In genomic region chr1:151079614-151080360, GRCm38 (mm10) we compare ENCODE assay signal across 9 mouse cellular contexts.
DNase-seq lines count a peak whose midpoint lies in the region; ATAC-seq and TF ChIP-seq lines count a peak whose summit lies in the region.
"Had no signal": no experiment of that assay in that cellular context is flagged by ENCODE, and none has a peak within 500 bp of the region (broad histone marks: within the 10 kb centered on the region; RNA-seq: fewer than 3 reads in every experiment).

No protein-coding gene starts in this region.

- no peaks in the 10 kb centered on the region for H3K9me3 ChIP-seq in forebrain, embryonic 10.5 days
- no peaks in the 10 kb centered on the region for H3K9me3 ChIP-seq in forebrain, embryonic 15.5 days
- no peaks in the 10 kb centered on the region for H3K9me3 ChIP-seq in liver, embryonic 14.5 days (ENCODE audit: control insufficient read depth, low read length)
- H3K9me3 ChIP-seq: lung, embryonic 15.5 days had no signal

- no peak for DNase-seq in forebrain, embryonic 10.5 days (ENCODE audit: extremely low spot score, low spot score)
- peak; percentile 33 for DNase-seq in kidney, adult 18-20 months
- no peak for DNase-seq in kidney, adult 11 months
- peak; percentile 51 for DNase-seq in brain, adult 2 months (ENCODE audit: low read depth, low spot score)
- peak; percentile 78 to 81 (median 80) for DNase-seq in liver, embryonic 14.5 days (ENCODE audit: low read depth in 3 of 3, low spot score in 3 of 3)
- DNase-seq in layer of hippocampus, adult 18-20 months (ENCODE audit: low spot score in 2 of 2) = no peak
- DNase-seq in left cerebral cortex, adult 18-20 months (ENCODE audit: low spot score in 2 of 2) = no peak

- H3K4me1 ChIP-seq in forebrain, embryonic 10.5 days = 0 out of 2 replicates have a peak, but pooled peaks cover 8% of the 10 kb centered on the region
- peaks cover 4% of the 10 kb centered on the region; the same call in 1 of the 2 replicates for H3K4me1 ChIP-seq in forebrain, embryonic 15.5 days
- H3K4me1 ChIP-seq in liver, embryonic 14.5 days (replicated peaks; ENCODE audit: control insufficient read depth in 2 of 2, insufficient read depth in 2 of 2, low read length in 1 of 2) = peaks cover 28 to 30% of the 10 kb centered on the region in 2 experiments

- H3K4me2 ChIP-seq in forebrain, embryonic 15.5 days (replicated peaks) = no peak overlapping the region
- peak overlapping the region; percentile 86 for H3K4me2 ChIP-seq in liver, embryonic 14.5 days (ENCODE audit: low read depth)
- H3K4me2 ChIP-seq: lung, embryonic 15.5 days had no signal

- no peak overlapping the region for H3K4me3 ChIP-seq in forebrain, embryonic 10.5 days
- H3K4me3 ChIP-seq in forebrain, embryonic 15.5 days = no peak overlapping the region
- peak overlapping the region; percentile 31 to 36; a peak in 3 of 4 replicates for H3K4me3 ChIP-seq in liver, embryonic 14.5 days (ENCODE audit: insufficient read depth in 1 of 2, low read depth in 2 of 2, low read length in 2 of 2)
- H3K4me3 ChIP-seq: lung, embryonic 15.5 days had no signal

- H3K9ac ChIP-seq in forebrain, embryonic 15.5 days (replicated peaks) = no peak overlapping the region
- peak overlapping the region; percentile 77 for H3K9ac ChIP-seq in liver, embryonic 14.5 days (replicated peaks)
- H3K9ac ChIP-seq: lung, embryonic 15.5 days had no signal

- 83% methylated on average over 15 of the region's 15 CpGs for WGBS in forebrain, embryonic 10.5 days
- WGBS in forebrain, embryonic 15.5 days = 82% methylated on average over 15 of the region's 15 CpGs
- 26% methylated on average over 15 of the region's 15 CpGs for WGBS in liver, embryonic 14.5 days (ENCODE audit: insufficient replicate concordance)

- H3K36me3 ChIP-seq in forebrain, embryonic 10.5 days (replicated peaks) = no peaks in the 10 kb centered on the region
- H3K36me3 ChIP-seq in forebrain, embryonic 15.5 days = no peaks in the 10 kb centered on the region
- no peaks in the 10 kb centered on the region for H3K36me3 ChIP-seq in liver, embryonic 14.5 days (replicated peaks; ENCODE audit: control insufficient read depth, insufficient read depth, low read depth)
- H3K36me3 ChIP-seq: lung, embryonic 15.5 days had no signal

- H3K27ac ChIP-seq in forebrain, embryonic 10.5 days = peak overlapping the region; percentile 37; the same call in 1 of the 2 replicates
- no peak overlapping the region for H3K27ac ChIP-seq in forebrain, embryonic 15.5 days (replicated peaks)
- peak overlapping the region; percentile 94 for H3K27ac ChIP-seq in liver, embryonic 14.5 days
- H3K27ac ChIP-seq: lung, embryonic 15.5 days had no signal

- TF ChIP-seq EP300 in liver, embryonic 14.5 days (IDR thresholded peaks at IDR 0.05; ENCODE audit: low read depth) = peak; percentile 93

- TF ChIP-seq CTCF in liver, embryonic 14.5 days (IDR thresholded peaks at IDR 0.05; ENCODE audit: low read depth) = no peak

- no peaks in the 10 kb centered on the region; the same call in 1 of the 2 replicates for H3K27me3 ChIP-seq in forebrain, embryonic 10.5 days (ENCODE audit: poor library complexity, severe bottlenecking)
- no peaks in the 10 kb centered on the region for H3K27me3 ChIP-seq in forebrain, embryonic 15.5 days
- H3K27me3 ChIP-seq in liver, embryonic 14.5 days (ENCODE audit: control insufficient read depth, insufficient read depth, low read length) = no peaks in the 10 kb centered on the region
- H3K27me3 ChIP-seq: lung, embryonic 15.5 days had no signal

- no peak for ATAC-seq in forebrain, embryonic 15.5 days (replicated peaks)
- peak; percentile 91 for ATAC-seq in liver, embryonic 14.5 days (ENCODE audit: insufficient read depth)

Comparison
In these comparisons a context has a peak if more than half of its experiments do, and no peak if none do; other contexts are left out.
1. DNase-seq: peak in kidney, adult 18-20 months (single experiment), brain, adult 2 months (single experiment) and liver, embryonic 14.5 days (3 of 3); none in forebrain, embryonic 10.5 days (single experiment), kidney, adult 11 months (single experiment), layer of hippocampus, adult 18-20 months (0 of 2) and left cerebral cortex, adult 18-20 months (0 of 2).
2. H3K4me3 ChIP-seq: peak in liver, embryonic 14.5 days (2 of 2); none in forebrain, embryonic 10.5 days (single experiment) and forebrain, embryonic 15.5 days (single experiment).